Mouse (Mus musculus): Measurements from ENCODE around the gene Gm10647. TPM values are rescaled to one million over a fixed set of nuclear protein-coding genes. Genes with fewer than 3 reads are reported as not detected.

Gene Gm10647
- polyA plus RNA-seq (2012; rRNA removed; ENCODE audit: low replicate concordance), result 0.09 and 0.19 TPM in 2 replicates

GRCm38 (mm10) chr9:66796739-66797138, at the start of gene Gm10647:
Gene Gm10647 (plus strand): TSS chr9:66797039.

GRCm38 (mm10) chr9:66795464-66796324, 1.1 kb upstream of the Gm10647 start, which contains the start of gene Aph1b:
Gene Aph1b (minus strand): TSS chr9:66795490.

DNA sequence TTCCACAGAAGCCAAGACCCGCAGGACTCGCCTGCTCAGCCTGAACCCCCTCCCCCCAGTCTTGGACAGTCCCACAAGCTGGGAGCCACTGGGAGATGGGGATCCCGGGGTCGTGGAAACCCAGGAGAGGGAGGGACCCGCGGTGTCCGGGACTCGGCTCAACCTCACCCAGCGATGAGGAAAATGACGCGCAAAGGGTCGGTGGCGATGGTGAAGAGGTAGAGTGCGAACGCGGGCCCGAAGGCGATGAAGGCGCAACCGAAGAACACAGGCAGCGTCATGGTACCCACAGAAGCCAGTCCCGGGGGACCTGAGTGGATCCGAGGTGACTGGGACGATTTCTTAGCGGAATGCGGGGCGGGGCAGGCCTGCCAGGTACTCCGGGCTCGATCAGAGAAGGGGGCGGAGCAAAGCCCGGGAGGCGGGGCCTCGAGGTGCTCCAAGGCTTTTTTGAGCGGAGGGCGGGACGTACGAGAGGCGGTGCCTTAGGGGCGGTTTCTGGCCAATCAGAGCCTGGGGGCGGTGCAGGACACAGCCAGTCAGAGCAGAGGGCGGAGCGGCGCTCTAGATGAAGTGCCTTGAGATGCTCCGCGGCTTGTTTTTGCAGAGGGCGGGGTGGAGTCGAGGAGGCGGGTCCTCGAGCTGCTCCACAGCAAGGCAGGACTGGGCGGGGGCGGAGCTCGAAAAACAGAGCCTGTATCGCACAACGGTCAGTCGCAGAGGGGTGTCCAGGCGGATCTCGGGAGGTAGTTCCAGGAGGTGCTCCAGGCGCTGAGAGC, 37.7 kb downstream of the Gm10647 start, which contains the start of gene Aph1c:
Gene Aph1c, minus strand, starts transcription at position 409 of the 779 bp plus-strand sequence.

Other genes with a start within 250 kb of the Gm10647 start
- gene Usp3, start 203.9 kb upstream of the Gm10647 start, polyA plus RNA-seq (2012; rRNA removed; ENCODE audit: low replicate concordance), result 10.6 and 17.5 TPM in 2 replicates
- gene Car12, start 83.4 kb upstream of the Gm10647 start, polyA plus RNA-seq (2012; rRNA removed; ENCODE audit: low replicate concordance), result 0.75 and 13.1 TPM in 2 replicates
- 4.7 and 6.2 TPM in 2 replicates for gene Aph1b, start 1.5 kb upstream of the Gm10647 start, polyA plus RNA-seq (2012; rRNA removed; ENCODE audit: low replicate concordance)
- 1.8 and 3.3 TPM in 2 replicates for gene Aph1c, start 37.7 kb downstream of the Gm10647 start, polyA plus RNA-seq (2012; rRNA removed; ENCODE audit: low replicate concordance)
- gene Rab8b, start 122.6 kb downstream of the Gm10647 start, polyA plus RNA-seq (2012; rRNA removed; ENCODE audit: low replicate concordance), result 11.6 and 16.7 TPM in 2 replicates
- gene Rps27l, start 149.0 kb downstream of the Gm10647 start, polyA plus RNA-seq (2012; rRNA removed; ENCODE audit: low replicate concordance), result 62.6 and 63.6 TPM in 2 replicates
- gene Lactb, start 178.4 kb downstream of the Gm10647 start, polyA plus RNA-seq (2012; rRNA removed; ENCODE audit: low replicate concordance), result 7.1 and 9.6 TPM in 2 replicates